Mouse (Mus musculus) stomach, embryonic 16.5 days (tissue): ENCODE measurements at regions not wholly inside any gene's neighbourhood (a gene's known extent, or its start where the extent isn't known, plus 50 kb on each side); places are given as distances from the start of the nearest gene placed in this dataset.
A peak's percentile ranks its signal among the peaks of the same experiment; 100 is the strongest.

Source experiments
- ATAC-seq: fragments of 200-750 bp; cut with Nextera tagmentation; 2 replicates; pipeline ENCODE4 v1.8.0; 2017; ENCODE audit warnings: moderate number of reproducible peaks, moderate TSS enrichment; ENCODE audit not compliant: insufficient read depth, low FRiP score
- H3K27ac ChIP-seq: fragments of 300-500 bp; sonication (generic); 2 replicates; pipeline ENCODE4 v1.5.1; 2014; ENCODE audit warnings: low read length
- H3K27me3 ChIP-seq: fragments of 300-500 bp; sonication (generic); 2 replicates; pipeline ENCODE4 v1.6.1; 2014; ENCODE audit warnings: low read length, control low read depth, mixed read lengths; ENCODE audit not compliant: control insufficient read depth, insufficient read depth
- H3K36me3 ChIP-seq: fragments of 300-500 bp; sonication (generic); 2 replicates; pipeline ENCODE4 v1.6.1; 2014; ENCODE audit warnings: low read length; ENCODE audit not compliant: control insufficient read depth, insufficient read depth
- H3K4me1 ChIP-seq: fragments of 300-500 bp; sonication (generic); 2 replicates; pipeline ENCODE4 v1.6.1; 2014; ENCODE audit warnings: low read length, control low read depth, mixed read lengths; ENCODE audit not compliant: control insufficient read depth, insufficient read depth
- H3K4me2 ChIP-seq: fragments of 300-500 bp; sonication (generic); 2 replicates; pipeline ENCODE4 v1.6.1; 2014; ENCODE audit warnings: low read depth, low read length, mixed read lengths
- H3K4me3 ChIP-seq: fragments of 300-500 bp; sonication (generic); replicated peaks from 2 replicates; pipeline ENCODE4 v1.5.1; 2014; ENCODE audit warnings: mild to moderate bottlenecking, low read length
- H3K9ac ChIP-seq: fragments of 300-500 bp; sonication (generic); 2 replicates; pipeline ENCODE4 v1.6.1; 2014; ENCODE audit warnings: low read length
- H3K9me3 ChIP-seq: fragments of 300-500 bp; sonication (generic); replicated peaks from 2 replicates; pipeline ENCODE4 v1.6.1; 2016; ENCODE audit warnings: low read length, control low read depth; ENCODE audit not compliant: control insufficient read depth
- WGBS: fragments of 180-500 bp; shearing (Covaris S2); extraction: QIAGEN DNeasy Blood & Tissue Kit; methylation state at CpG from one replicate; pipeline ENCODE4 v1.1.7; 2014; 5-methylcytosine and 5-hydroxymethylcytosine counted together

- H3K27ac ChIP-seq: no peak overlapping the region
- H3K9ac ChIP-seq: no peak overlapping the region
- WGBS: 44% methylated on average over 13 of the region's 13 CpGs
- H3K27me3 ChIP-seq: no peaks in the 10 kb centered on the region
- no peaks in the 10 kb centered on the region for H3K36me3 ChIP-seq
- no peak overlapping the region for H3K4me3 ChIP-seq
- no peaks in the 10 kb centered on the region for H3K4me1 ChIP-seq
- no peaks in the 10 kb centered on the region for H3K9me3 ChIP-seq
- ATAC-seq: no peak
- H3K4me2 ChIP-seq: no peak overlapping the region
Observed at GRCm38 (mm10) chr13:30484527-30485185, 60.5 kb downstream of the Uqcrfs1 start.

- no peak overlapping the region for H3K27ac ChIP-seq
- no peak for ATAC-seq
- H3K27me3 ChIP-seq: no peaks in the 10 kb centered on the region
- H3K4me2 ChIP-seq: no peak overlapping the region
- no peaks in the 10 kb centered on the region for H3K9me3 ChIP-seq
- WGBS: 46% methylated on average over 6 of the region's 6 CpGs
- no peak overlapping the region for H3K9ac ChIP-seq
- no peak overlapping the region for H3K4me3 ChIP-seq
- H3K4me1 ChIP-seq: no peaks in the 10 kb centered on the region
- H3K36me3 ChIP-seq: no peaks in the 10 kb centered on the region
Observed at GRCm38 (mm10) chr13:30479128-30479666, 66.0 kb downstream of the Uqcrfs1 start.

DNA sequence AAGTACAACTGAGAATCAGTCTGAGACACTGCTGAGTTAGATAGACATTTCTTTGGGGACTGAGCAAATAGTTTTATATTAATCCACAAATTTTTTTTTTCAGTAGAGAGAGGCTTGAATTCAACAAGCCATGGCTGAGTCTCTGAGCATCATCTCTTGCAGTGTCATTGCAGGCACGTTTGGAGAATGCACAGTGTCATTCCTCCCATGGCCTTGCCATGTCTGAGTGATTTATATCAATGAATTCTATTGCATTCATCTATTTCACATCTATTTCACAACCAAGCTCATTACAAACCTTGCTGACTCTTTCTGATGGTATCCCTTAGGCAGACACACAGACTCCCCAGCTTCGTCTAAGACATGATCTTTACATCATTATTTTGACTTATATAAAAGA lies 66.6 kb downstream of the Uqcrfs1 start:
- WGBS: 43% methylated on average over 2 of the region's 2 CpGs
- ATAC-seq: no peak
- no peak overlapping the region for H3K4me2 ChIP-seq
- no peaks in the 10 kb centered on the region for H3K36me3 ChIP-seq
- H3K9ac ChIP-seq: no peak overlapping the region
- H3K27ac ChIP-seq: no peak overlapping the region
- no peaks in the 10 kb centered on the region for H3K27me3 ChIP-seq
- no peaks in the 10 kb centered on the region for H3K4me1 ChIP-seq
- no peak overlapping the region for H3K4me3 ChIP-seq
- no peaks in the 10 kb centered on the region for H3K9me3 ChIP-seq

DNA sequence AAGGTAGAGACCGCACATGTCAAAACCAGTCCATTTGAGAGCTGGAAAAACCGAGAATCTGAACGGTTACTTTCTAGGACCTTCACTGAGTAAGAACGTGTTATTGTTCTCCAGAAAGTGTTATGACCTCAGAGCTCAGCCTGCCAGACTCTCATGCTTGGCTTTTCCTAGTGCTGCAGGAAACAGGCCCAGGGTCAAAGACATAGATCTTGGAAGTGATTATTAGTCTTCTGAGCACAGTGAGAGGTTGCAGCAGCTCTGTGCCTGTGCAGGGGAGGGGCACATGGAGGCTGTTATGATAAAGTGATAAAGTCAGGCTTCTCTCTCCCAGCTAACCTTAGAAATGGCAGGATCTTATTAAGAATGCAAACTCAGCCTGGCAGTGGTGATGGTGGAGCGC lies 73.9 kb downstream of the Uqcrfs1 start:
- Histone ChIP-seq H3K27ac (no peak overlapping the region), H3K4me2 (no peak overlapping the region), H3K9ac (no peak overlapping the region), H3K9me3 (no peaks in the 10 kb centered on the region), H3K4me3 (no peak overlapping the region), H3K27me3 (no peaks in the 10 kb centered on the region), H3K36me3 (no peaks in the 10 kb centered on the region), H3K4me1 (no peaks in the 10 kb centered on the region)
- 55% methylated on average over 5 of the region's 5 CpGs for WGBS
- ATAC-seq: 0 out of 2 replicates have a peak, but pooled peaks have one; percentile 17

DNA sequence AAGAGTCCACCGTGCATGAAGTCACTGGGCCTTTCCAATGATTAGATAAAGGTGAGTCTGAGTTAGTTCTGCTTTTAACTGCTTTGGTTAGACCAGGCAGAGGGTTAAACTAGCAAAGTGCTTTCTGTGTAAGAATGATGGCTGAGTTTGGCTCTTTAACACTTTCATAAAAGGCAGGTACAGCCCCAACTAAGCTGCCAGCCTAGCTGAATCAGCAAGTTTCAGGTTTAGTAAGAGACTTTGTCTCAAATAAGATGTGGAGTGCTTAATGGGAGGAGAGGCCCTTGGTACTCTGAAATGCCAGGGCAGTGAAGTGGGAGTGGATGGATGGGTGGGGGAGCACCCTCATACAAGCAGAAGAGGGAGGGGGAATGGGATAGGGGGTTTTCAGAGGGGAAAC lies 78.1 kb downstream of the Uqcrfs1 start:
- H3K4me1 ChIP-seq: no peaks in the 10 kb centered on the region
- WGBS: 63% methylated on average over 1 of the region's 1 CpGs
- no peak overlapping the region for H3K27ac ChIP-seq
- H3K9ac ChIP-seq: no peak overlapping the region
- no peak overlapping the region for H3K4me2 ChIP-seq
- no peak overlapping the region for H3K4me3 ChIP-seq
- no peak for ATAC-seq
- no peaks in the 10 kb centered on the region for H3K27me3 ChIP-seq
- H3K9me3 ChIP-seq: no peaks in the 10 kb centered on the region
- no peaks in the 10 kb centered on the region for H3K36me3 ChIP-seq

- no peak for ATAC-seq
- Histone ChIP-seq H3K4me3 (no peak overlapping the region), H3K27me3 (no peaks in the 10 kb centered on the region), H3K36me3 (no peaks in the 10 kb centered on the region), H3K4me2 (no peak overlapping the region), H3K4me1 (no peaks in the 10 kb centered on the region), H3K9me3 (no peaks in the 10 kb centered on the region), H3K9ac (no peak overlapping the region), H3K27ac (no peak overlapping the region)
- 44% methylated on average over 5 of the region's 5 CpGs for WGBS
Observed at GRCm38 (mm10) chr13:30465439-30465838, 79.7 kb downstream of the Uqcrfs1 start.

DNA sequence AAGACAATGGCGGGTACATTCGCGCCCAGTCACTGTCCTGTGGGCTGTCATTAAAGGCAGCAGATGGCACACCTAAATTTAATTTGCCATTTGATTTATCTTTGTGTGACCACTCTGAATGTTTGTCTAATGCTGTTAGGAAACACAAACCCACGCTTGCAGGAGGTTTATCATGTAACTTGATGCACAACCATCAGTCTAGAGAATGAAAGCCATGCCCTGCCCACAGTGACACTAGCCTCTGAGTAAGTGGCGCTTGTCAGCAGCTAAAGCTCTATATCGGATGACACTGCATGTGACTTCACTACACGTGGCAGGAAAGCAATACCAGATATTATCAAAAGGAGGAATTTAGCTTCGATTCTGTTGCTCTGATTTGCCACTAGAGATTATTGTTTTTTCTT lies 89.9 kb downstream of the Uqcrfs1 start:
- Histone ChIP-seq H3K4me1 (no peaks in the 10 kb centered on the region), H3K27me3 (no peaks in the 10 kb centered on the region), H3K27ac (no peak overlapping the region), H3K9ac (no peak overlapping the region), H3K4me3 (no peak overlapping the region), H3K4me2 (no peak overlapping the region), H3K36me3 (no peaks in the 10 kb centered on the region), H3K9me3 (no peaks in the 10 kb centered on the region)
- WGBS: 67% methylated on average over 8 of the region's 8 CpGs
- ATAC-seq: no peak

- no peak for ATAC-seq
- Histone ChIP-seq H3K4me1 (no peaks in the 10 kb centered on the region), H3K9me3 (no peaks in the 10 kb centered on the region), H3K4me3 (no peak overlapping the region), H3K9ac (no peak overlapping the region), H3K4me2 (no peak overlapping the region), H3K27ac (no peak overlapping the region), H3K27me3 (no peaks in the 10 kb centered on the region), H3K36me3 (no peaks in the 10 kb centered on the region)
- 63% methylated on average over 2 of the region's 2 CpGs for WGBS
Observed at GRCm38 (mm10) chr13:30452126-30452525, 93.0 kb downstream of the Uqcrfs1 start.

GRCm38 (mm10) chr13:30448895-30449294 lies 96.3 kb downstream of the Uqcrfs1 start:
- no peak overlapping the region for H3K4me2 ChIP-seq
- no peaks in the 10 kb centered on the region for H3K4me1 ChIP-seq
- H3K36me3 ChIP-seq: no peaks in the 10 kb centered on the region

More at GRCm38 (mm10) chr13:30448895-30449294, 96.3 kb downstream of the Uqcrfs1 start:
- H3K9me3 ChIP-seq: no peaks in the 10 kb centered on the region
- H3K27ac ChIP-seq: no peak overlapping the region
- no peak for ATAC-seq
- no peak overlapping the region for H3K9ac ChIP-seq
- H3K27me3 ChIP-seq: no peaks in the 10 kb centered on the region
- WGBS: 52% methylated on average over 4 of the region's 4 CpGs
- no peak overlapping the region for H3K4me3 ChIP-seq
